Mouse (Mus musculus) liver, embryonic 14.5 days (tissue): ENCODE results near the gene Fap. TPM values are rescaled to one million over a fixed set of nuclear protein-coding genes. Genes with fewer than 3 reads are reported as not detected.

Source experiments
- ATAC-seq: fragments of 200-750 bp; cut with Nextera tagmentation; 2 replicates; pipeline ENCODE4 v1.8.0; 2017; ENCODE audit warnings: moderate number of reproducible peaks, mild to moderate bottlenecking, moderate library complexity; ENCODE audit not compliant: insufficient read depth
- DNase-seq, 3 experiments: peaks; one replicate each; pipeline ENCODE4 v3.0.0-alpha.2; 2012 to 2013; ENCODE audit warnings: low read depth in 3 of 3, low spot score in 3 of 3
- H3K27ac ChIP-seq: fragments of 300-500 bp; sonication (generic); 2 replicates; pipeline ENCODE4 v1.5.1; 2014; ENCODE audit warnings: moderate library complexity, mild to moderate bottlenecking, control low read depth, inconsistent platforms
- H3K27me3 ChIP-seq: fragments of 300-500 bp; sonication (generic); 2 replicates; pipeline ENCODE4 v1.6.1; 2014; ENCODE audit warnings: mild to moderate bottlenecking, low read length, moderate library complexity; ENCODE audit not compliant: control insufficient read depth, insufficient read depth
- H3K36me3 ChIP-seq: fragments of 300-500 bp; sonication (generic); replicated peaks from 2 replicates; pipeline ENCODE4 v1.6.1; 2014; ENCODE audit warnings: low read depth; ENCODE audit not compliant: control insufficient read depth, insufficient read depth
- H3K4me1 ChIP-seq, 2 experiments: fragments of 200-500 bp in 1 of 2; fragments of 300-500 bp in 1 of 2; sonication (generic) in 1 of 2; replicated peaks; 2 replicates each; pipeline ENCODE4 v1.6.1; 2012 to 2014; ENCODE audit warnings: antibody characterized with exemption in 1 of 2, inconsistent platforms in 1 of 2, low read length in 1 of 2; ENCODE audit not compliant: control insufficient read depth in 2 of 2, insufficient read depth in 2 of 2
- H3K4me2 ChIP-seq: fragments of 300-500 bp; sonication (generic); 2 replicates; pipeline ENCODE4 v1.6.1; 2014; ENCODE audit warnings: low read depth, mild to moderate bottlenecking, control low read depth, moderate library complexity
- H3K4me3 ChIP-seq, 2 experiments: fragments of 200-500 bp in 1 of 2; fragments of 300-500 bp in 1 of 2; sonication (generic) in 1 of 2; 2 replicates each; pipeline ENCODE4 v1.5.1; 2012 to 2014; ENCODE audit warnings: low read depth in 2 of 2, low read length in 2 of 2, mild to moderate bottlenecking in 2 of 2, control low read depth in 1 of 2, inconsistent platforms in 1 of 2, moderate library complexity in 1 of 2; ENCODE audit not compliant: insufficient read depth in 1 of 2
- H3K9ac ChIP-seq: fragments of 300-500 bp; sonication (generic); replicated peaks from 2 replicates; pipeline ENCODE4 v1.6.1; 2014; ENCODE audit warnings: mild to moderate bottlenecking, control low read depth, moderate library complexity
- H3K9me3 ChIP-seq: fragments of 300-500 bp; sonication (generic); 2 replicates; pipeline ENCODE4 v1.6.1; 2016; ENCODE audit warnings: low read length, mixed read lengths; ENCODE audit not compliant: control insufficient read depth
- CTCF ChIP-seq: IDR thresholded peaks from 2 replicates; pipeline ENCODE4 v1.5.1; 2016; ENCODE audit warnings: antibody characterized with exemption, low read depth, control low read depth
- EP300 ChIP-seq: IDR thresholded peaks from 2 replicates; pipeline ENCODE4 v1.6.1; 2016; ENCODE audit warnings: antibody characterized with exemption, low read depth
- WGBS: fragments of 180-500 bp; shearing (Covaris S2); extraction: QIAGEN DNeasy Blood & Tissue Kit; methylation state at CpG from one replicate; pipeline ENCODE4 v1.1.7; 2014; ENCODE audit not compliant: insufficient replicate concordance; 5-methylcytosine and 5-hydroxymethylcytosine counted together
- polyA plus RNA-seq, 2 experiments: library from polyadenylated mRNA; depleted of rRNA in 1 of 2; stranded (reverse) in 1 of 2; unstranded in 1 of 2; fragments of >200 nt; fragmentation: Nextera tagmentation in 1 of 2; extraction: Ambion mirVana in 1 of 2; gene quantifications; 2 replicates each; pipeline versions ENCODE4 v1.2.1 to v1.2.3; 2012 to 2014

The Fap gene
- polyA plus RNA-seq (2012; rRNA removed) (0.10 and 0.12 TPM in 2 replicates), polyA plus RNA-seq (2014; fragmentation: Nextera tagmentation; extraction: Ambion mirVana) (0.17 TPM in 1 of 2 replicates, not detected in the other)

DNA sequence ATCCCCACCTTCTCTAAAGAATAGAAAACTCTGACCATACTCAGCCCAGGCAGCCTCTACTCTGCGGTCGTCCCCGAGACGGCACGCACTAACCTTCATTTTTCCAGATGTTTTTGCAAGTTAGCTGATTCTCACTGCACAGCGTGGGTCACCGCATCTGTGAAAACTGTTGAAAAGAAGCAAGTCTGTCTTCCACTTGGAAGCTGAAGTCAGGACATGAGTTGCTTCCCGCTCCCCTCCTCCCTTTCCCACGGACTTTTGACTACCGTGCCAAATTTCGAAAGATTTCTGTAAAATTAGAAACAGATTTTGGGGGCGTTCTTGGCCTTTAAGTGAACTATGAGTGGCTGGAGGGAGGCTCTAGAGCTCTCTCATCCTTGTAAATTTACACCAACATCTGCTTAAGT, at the start of gene Fap:
Gene Fap (minus strand): TSS at position 323 of the 407 bp plus-strand sequence.
- Histone ChIP-seq H3K27ac (no peak within 1 kb of the TSS), H3K9me3 (no peaks in the 10 kb centered on the region), H3K9ac (no peak within 1 kb of the TSS), H3K36me3 (no peaks in the 10 kb centered on the region), H3K27me3 (no peaks in the 10 kb centered on the region), H3K4me2 (no peak within 1 kb of the TSS), H3K4me1 (no peaks in the 10 kb centered on the region), H3K4me3 (no peak within 1 kb of the TSS)
- DNase-seq (no peak), ATAC-seq (no peak)
- TF ChIP-seq CTCF (no peak), EP300 (no peak)
- 73% methylated on average over 12 of the region's 12 CpGs for WGBS

DNA sequence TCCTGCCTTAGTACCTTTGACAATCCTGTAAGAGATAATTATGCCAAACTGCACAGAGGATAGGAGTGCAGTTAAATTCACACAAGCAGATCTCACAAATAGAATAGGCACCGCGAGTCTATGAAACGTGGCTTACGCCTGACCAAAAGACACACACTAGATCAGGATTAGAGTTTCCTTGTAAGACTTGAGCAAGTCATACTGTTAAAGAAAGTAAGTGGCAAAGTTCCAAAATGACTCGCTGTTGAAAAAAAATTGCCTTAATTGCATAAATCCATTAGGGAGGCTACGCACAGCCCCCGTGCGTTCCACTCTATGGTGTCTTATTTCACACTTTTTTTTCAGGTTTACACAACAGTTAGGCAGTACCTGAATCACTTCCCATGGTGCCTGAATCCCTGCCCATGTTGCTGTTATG, 49.2 kb upstream of the Fap start:
- no peaks in the 10 kb centered on the region for H3K27me3 ChIP-seq
- no peak overlapping the region for H3K27ac ChIP-seq
- no peak overlapping the region for H3K4me3 ChIP-seq
- H3K9me3 ChIP-seq = no peaks in the 10 kb centered on the region
- TF ChIP-seq CTCF = no peak
- no peak for TF ChIP-seq EP300
- no peaks in the 10 kb centered on the region for H3K36me3 ChIP-seq
- H3K4me2 ChIP-seq = no peak overlapping the region
- no peak for ATAC-seq
- H3K4me1 ChIP-seq = peaks cover 16 to 22% of the 10 kb centered on the region in 2 experiments
- H3K9ac ChIP-seq = no peak overlapping the region
- WGBS = 73% methylated on average over 8 of the region's 8 CpGs
- DNase-seq = no peak

DNA sequence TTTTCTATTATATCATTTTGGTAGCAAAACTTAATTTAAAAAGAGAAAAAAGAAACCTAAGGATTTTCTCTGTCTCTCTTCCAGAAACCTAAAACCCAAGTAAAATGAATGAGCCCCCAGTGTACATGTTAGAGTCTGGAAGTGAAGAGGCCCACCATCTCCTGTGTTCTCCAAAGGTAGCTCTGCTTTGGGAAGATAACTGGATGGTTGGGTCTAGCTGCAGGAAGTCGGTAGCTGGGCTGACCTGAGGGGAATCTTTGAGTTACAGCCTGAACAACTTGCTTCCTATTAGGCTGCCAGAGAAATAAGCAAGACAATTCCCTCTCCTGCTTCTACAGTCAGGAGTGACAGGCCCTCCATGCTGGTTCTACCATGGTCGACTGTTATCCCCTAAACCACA, 45.8 kb upstream of the Fap start:
- 12% methylated on average over 2 of the region's 2 CpGs for WGBS
- Histone ChIP-seq H3K4me2 (peak overlapping the region; percentile 60), H3K4me3 (peak overlapping the region in 1 of 2 experiments; percentile 31; a peak in 1 of 4 replicates), H3K9ac (peak overlapping the region; percentile 59), H3K4me1 (peaks cover 24 to 34% of the 10 kb centered on the region in 2 experiments), H3K27ac (peak overlapping the region; percentile 95), H3K27me3 (no peaks in the 10 kb centered on the region), H3K9me3 (no peaks in the 10 kb centered on the region), H3K36me3 (no peaks in the 10 kb centered on the region)
- TF ChIP-seq EP300 (peak; percentile 67), CTCF (no peak)
- ATAC-seq (peak; percentile 78), DNase-seq (peak; percentile 63 to 73 (median 65))

DNA sequence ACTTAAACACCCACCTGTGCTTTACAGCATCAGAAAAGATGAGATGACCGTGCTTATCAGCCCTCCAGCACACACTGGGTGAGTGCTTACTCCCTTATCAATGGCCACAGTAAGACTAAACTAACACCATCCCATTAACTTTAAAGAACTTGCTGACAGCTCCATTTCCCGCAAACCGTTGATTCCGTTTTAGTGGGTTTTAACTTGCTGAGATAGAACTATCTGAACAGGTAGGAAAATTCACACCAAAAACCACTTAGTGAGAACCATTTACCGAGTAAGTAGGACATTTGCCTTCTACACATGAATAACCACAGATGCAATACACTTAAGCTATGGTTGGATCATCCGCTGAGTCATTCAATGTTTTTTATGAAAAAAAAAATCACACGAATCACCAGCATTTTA, 45.1 kb upstream of the Fap start:
- Histone ChIP-seq H3K4me3 (no peak overlapping the region), H3K4me2 (peak overlapping the region; percentile 59), H3K4me1 (peaks cover 24 to 32% of the 10 kb centered on the region in 2 experiments), H3K9ac (peak overlapping the region; percentile 46), H3K36me3 (no peaks in the 10 kb centered on the region), H3K27ac (peak overlapping the region; percentile 93), H3K9me3 (no peaks in the 10 kb centered on the region), H3K27me3 (no peaks in the 10 kb centered on the region)
- 10% methylated on average over 7 of the region's 7 CpGs for WGBS
- DNase-seq = peak; percentile 84 to 86 (median 85)
- ATAC-seq = peak; percentile 97
- TF ChIP-seq CTCF = no peak
- TF ChIP-seq EP300 = peak; percentile 97

DNA sequence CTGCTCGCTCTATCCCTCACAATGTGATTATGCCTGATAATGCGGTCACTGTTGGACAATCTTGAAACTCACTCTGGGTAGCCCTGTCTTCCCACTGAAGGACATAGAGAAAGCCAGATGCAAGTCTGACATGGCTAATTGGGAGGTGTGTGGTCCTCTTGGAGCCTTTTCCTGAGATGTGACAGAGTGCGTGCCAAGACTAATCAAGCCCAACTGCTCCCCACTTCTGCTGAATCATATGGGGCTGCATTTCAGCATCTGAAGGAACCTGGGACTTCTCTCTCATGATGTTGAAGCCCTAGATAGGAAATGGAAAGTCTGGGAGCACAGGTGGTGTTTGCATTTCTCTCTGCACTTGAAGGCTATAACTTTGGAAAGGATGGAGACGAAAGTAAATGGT, 39.3 kb upstream of the Fap start:
- no peaks in the 10 kb centered on the region; the same call in 1 of the 2 replicates for H3K36me3 ChIP-seq
- ATAC-seq (peak; percentile 33; the same call in 1 of the 2 replicates), DNase-seq (no peak)
- no peak overlapping the region for H3K27ac ChIP-seq
- no peak overlapping the region for H3K4me2 ChIP-seq
- peaks cover 11 to 18% of the 10 kb centered on the region in 2 experiments for H3K4me1 ChIP-seq
- no peak overlapping the region for H3K9ac ChIP-seq
- WGBS = 67% methylated on average over 4 of the region's 4 CpGs
- no peaks in the 10 kb centered on the region for H3K9me3 ChIP-seq
- H3K27me3 ChIP-seq = no peaks in the 10 kb centered on the region
- TF ChIP-seq EP300 (no peak), CTCF (no peak)
- H3K4me3 ChIP-seq = no peak overlapping the region
